Mouse (Mus musculus): Measurements from ENCODE around the gene Npvf. TPM values are rescaled to one million over a fixed set of nuclear protein-coding genes. Genes with fewer than 3 reads are reported as not detected.
"Not testable (repeated sequence)": the region's sequence is repeated elsewhere in the genome, so short reads cannot be mapped to it uniquely, and the experiment has no call there.

The Npvf gene
- polyA plus RNA-seq, 1 experiment from 2014 or later, result 0.33 TPM

DNA sequence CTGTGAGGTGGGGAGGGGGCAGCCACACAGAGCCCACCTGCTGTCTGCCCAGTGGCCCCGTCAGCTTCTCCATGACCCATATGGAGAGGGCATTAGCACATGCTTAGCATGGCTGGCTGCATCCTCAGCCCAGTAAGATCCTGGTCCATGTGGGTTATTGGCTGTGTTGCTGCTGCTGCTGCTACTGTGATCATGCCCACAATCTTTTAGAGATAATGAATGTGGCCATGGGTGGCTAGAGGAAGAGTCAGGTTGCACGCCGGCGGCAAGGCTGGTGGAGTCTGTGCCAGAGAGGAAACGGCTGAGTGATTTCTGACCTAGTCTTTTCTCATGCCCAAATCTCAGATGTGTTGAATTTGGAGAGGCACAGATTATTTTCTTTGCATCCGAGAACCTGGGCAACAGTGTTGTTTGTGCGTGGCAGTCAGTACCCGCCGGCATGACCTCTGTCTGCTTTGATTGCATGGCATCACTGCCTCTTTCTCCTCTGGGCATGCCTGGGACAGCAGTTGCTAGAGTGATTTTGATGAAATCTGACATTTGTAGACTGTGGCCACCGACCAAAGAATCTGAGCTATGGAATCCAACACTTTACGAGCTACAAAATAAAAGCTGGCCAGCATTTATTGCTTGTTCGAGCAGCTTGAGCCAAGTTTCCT is 8.8 kb upstream of the Npvf start:
- DNase-seq (ENCODE audit: low spot score), result no peak
- WGBS, result 73% methylated on average over 12 of the region's 12 CpGs
- no peak overlapping the region for H3K27ac ChIP-seq

DNA sequence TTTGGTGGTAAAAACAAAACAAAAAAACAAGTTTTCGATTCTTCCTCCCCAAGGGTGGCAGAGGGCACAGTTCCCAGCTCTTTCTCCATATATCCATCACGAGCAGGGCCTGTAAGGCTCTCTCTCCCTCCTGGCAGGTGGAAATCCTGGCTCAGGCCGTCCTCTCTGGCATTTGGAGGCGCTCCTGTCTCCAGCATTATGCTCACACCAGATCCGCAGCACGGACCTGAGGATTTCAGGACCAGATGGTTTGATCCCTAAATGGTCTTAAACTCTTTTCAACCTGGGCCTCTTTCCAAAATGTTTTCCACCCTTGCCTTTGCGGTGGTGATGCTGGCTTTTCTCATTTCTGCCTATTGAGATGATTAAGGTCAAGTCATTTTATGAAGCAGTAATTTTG is 7.5 kb upstream of the Npvf start:
- H3K27me3 ChIP-seq (ENCODE audit: insufficient read depth, poor library complexity, severe bottlenecking), result no peaks in the 10 kb centered on the region; the same call in 1 of the 2 replicates
- no peaks in the 10 kb centered on the region for H3K4me1 ChIP-seq
- H3K27ac ChIP-seq, result no peak overlapping the region
- no peak overlapping the region for H3K4me3 ChIP-seq
- no peaks in the 10 kb centered on the region for H3K9me3 ChIP-seq
- no peak for DNase-seq (ENCODE audit: low spot score)
- no peaks in the 10 kb centered on the region for H3K36me3 ChIP-seq
- 75% methylated on average over 7 of the region's 7 CpGs for WGBS

More for the DNA sequence above, 8.8 kb upstream of the Npvf start:
- Histone ChIP-seq H3K9me3 (no peaks in the 10 kb centered on the region), H3K27me3 (ENCODE audit: insufficient read depth, poor library complexity, severe bottlenecking) (no peaks in the 10 kb centered on the region; the same call in 1 of the 2 replicates), H3K4me3 (no peak overlapping the region), H3K4me1 (no peaks in the 10 kb centered on the region), H3K36me3 (no peaks in the 10 kb centered on the region)

DNA sequence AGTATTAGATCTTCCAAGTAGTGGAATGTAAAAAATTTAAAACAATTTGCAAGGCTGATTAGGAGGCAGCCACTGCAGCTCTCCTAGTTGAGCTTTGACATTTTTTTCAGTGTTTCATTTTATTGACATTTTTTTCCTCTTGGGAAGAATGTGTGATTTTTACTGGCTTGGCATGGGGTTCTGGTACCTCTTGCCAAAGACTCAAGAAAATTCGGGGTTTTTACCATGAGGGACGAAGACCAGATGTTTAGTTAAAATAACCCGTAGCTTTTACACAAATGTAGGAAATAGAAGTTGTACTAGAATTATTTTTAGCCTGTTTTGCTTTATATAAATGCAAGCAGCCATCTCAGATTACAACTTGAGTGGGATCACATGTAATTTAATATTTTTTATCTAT is 4.2 kb upstream of the Npvf start:
- H3K27me3 ChIP-seq (ENCODE audit: insufficient read depth, poor library complexity, severe bottlenecking), result no peaks in the 10 kb centered on the region
- no peak overlapping the region for H3K4me3 ChIP-seq
- H3K4me1 ChIP-seq, result no peaks in the 10 kb centered on the region
- WGBS, result 77% methylated on average over 3 of the region's 3 CpGs
- no peaks in the 10 kb centered on the region for H3K9me3 ChIP-seq
- no peak for DNase-seq (ENCODE audit: low spot score)
- H3K27ac ChIP-seq, result no peak overlapping the region
- no peaks in the 10 kb centered on the region for H3K36me3 ChIP-seq

DNA sequence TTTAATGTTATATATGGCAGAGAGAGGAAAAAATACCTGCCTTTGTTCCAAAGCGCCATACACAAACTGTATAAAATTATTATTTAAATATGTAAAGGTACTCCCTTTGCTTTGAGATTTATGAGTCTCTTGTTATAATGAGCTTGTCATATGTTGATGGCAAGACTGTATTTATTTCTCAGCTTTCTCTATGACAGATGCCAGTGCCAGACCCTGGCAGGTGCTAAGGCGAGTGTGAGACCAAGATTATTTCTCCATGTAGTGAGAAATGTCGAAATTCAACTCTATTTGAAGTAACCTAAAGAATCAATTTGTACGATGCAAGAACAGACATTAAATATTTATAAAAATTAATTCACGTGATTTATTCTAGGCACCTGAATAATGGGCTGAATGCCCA is 3.8 kb upstream of the Npvf start:
- DNase-seq (ENCODE audit: low spot score), result no peak
- WGBS, result 80% methylated on average over 5 of the region's 5 CpGs
- H3K4me1 ChIP-seq, result no peaks in the 10 kb centered on the region
- H3K36me3 ChIP-seq, result no peaks in the 10 kb centered on the region
- H3K27ac ChIP-seq, result no peak overlapping the region
- H3K4me3 ChIP-seq, result no peak overlapping the region
- no peaks in the 10 kb centered on the region for H3K27me3 ChIP-seq (ENCODE audit: insufficient read depth, poor library complexity, severe bottlenecking)
- no peaks in the 10 kb centered on the region for H3K9me3 ChIP-seq

DNA sequence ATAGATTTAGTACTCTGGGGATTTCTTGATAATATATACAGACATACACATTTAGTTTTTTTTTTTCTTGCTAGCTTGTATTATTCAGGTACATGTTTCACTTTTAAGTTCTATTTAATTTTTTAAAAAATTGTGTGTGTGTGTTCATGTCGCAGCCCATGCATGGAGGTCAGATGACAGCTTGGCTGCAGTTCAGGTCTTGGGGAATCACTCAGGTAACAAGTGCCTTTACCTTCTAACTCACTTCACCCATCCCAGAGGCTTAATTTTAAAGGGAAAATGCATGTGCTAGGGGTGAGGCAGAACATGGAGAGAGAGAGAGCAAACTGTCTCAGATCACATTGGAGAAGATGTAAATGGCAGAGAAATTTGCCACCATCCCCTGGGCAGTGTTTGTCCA is 2.2 kb upstream of the Npvf start:
- H3K36me3 ChIP-seq, result no peaks in the 10 kb centered on the region
- no peak overlapping the region for H3K4me3 ChIP-seq
- no peak overlapping the region for H3K27ac ChIP-seq
- no peaks in the 10 kb centered on the region for H3K4me1 ChIP-seq
- no peaks in the 10 kb centered on the region for H3K9me3 ChIP-seq
- DNase-seq (ENCODE audit: low spot score), result no peak
- no peaks in the 10 kb centered on the region for H3K27me3 ChIP-seq (ENCODE audit: insufficient read depth, poor library complexity, severe bottlenecking)
- 83% methylated on average over 1 of the region's 1 CpGs for WGBS

DNA sequence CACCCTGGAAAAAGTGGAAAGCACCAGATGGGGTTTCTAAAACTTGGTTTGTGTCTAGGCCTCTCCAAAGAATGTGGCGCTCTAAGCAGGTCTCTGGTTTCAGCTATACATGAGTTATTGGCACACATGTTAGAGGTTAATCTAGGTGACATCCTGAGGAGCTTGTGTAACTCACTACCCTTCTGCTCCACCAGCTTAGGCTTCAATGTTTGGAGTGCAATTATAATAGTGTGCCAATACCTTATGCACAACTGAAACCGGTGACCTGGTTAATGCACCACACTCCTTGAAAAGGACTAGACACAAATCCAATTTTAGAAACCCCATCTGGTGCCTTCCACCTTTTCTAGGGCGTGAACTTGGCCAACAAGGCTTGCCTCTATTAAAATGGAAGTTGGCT is 1.7 kb upstream of the Npvf start:
- no peak overlapping the region for H3K27ac ChIP-seq
- no peaks in the 10 kb centered on the region for H3K27me3 ChIP-seq (ENCODE audit: insufficient read depth, poor library complexity, severe bottlenecking)
- no peak for DNase-seq (ENCODE audit: low spot score)
- no peaks in the 10 kb centered on the region for H3K4me1 ChIP-seq
- WGBS, result 81% methylated on average over 3 of the region's 3 CpGs
- no peaks in the 10 kb centered on the region for H3K9me3 ChIP-seq
- H3K4me3 ChIP-seq, result no peak overlapping the region
- no peaks in the 10 kb centered on the region for H3K36me3 ChIP-seq

DNA sequence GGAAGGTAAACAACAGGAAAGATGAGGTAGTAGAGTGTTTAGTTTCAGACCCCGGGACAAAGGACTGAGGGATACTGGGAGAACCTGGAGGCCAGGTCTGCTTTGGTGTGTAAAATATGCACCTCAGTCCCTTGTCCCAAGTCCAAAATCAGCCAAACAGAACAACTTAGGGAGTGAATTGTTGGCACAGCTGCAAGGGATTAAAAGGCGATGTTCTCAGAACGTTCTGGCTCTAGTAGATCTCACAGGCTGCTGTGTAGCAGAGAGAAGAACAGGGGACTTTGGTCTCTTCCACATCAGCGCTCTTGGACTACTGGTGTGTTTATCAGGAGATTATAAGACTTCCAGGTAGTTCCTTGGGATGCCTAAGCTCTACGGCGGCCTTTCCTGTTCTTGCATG is 6.6 kb downstream of the Npvf start:
- no peak for DNase-seq (ENCODE audit: low spot score)
- WGBS, result 85% methylated on average over 6 of the region's 6 CpGs
- no peaks in the 10 kb centered on the region for H3K4me1 ChIP-seq
- no peaks in the 10 kb centered on the region for H3K36me3 ChIP-seq
- no peak overlapping the region for H3K27ac ChIP-seq
- H3K4me3 ChIP-seq, result no peak overlapping the region
- no peaks in the 10 kb centered on the region for H3K9me3 ChIP-seq
- H3K27me3 ChIP-seq (ENCODE audit: insufficient read depth, poor library complexity, severe bottlenecking), result no peaks in the 10 kb centered on the region

DNA sequence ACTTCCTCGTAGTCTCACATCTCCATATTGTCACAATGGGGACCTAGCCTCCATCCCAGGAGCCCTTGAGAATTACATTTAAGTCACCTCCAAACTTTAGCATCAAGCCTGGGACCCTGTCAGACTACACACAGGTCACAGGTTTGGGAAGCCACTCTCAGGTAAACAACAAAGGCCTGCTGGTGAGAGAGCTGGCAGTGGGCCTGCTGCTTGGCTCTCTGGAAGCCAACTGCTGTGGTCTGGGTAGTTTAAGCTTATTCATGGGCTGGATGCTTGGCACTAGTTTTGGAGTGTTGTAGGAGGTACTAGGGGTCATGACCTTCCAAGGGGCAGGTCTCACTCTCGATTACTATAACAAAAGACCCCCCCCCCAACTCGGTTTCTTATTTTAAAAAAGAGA is 7.6 kb downstream of the Npvf start:
- H3K9me3 ChIP-seq, result no peaks in the 10 kb centered on the region
- H3K27me3 ChIP-seq (ENCODE audit: insufficient read depth, poor library complexity, severe bottlenecking), result no peaks in the 10 kb centered on the region
- H3K36me3 ChIP-seq, result no peaks in the 10 kb centered on the region
- no peak overlapping the region for H3K4me3 ChIP-seq
- no peak overlapping the region for H3K27ac ChIP-seq
- 58% methylated on average over 3 of the region's 3 CpGs for whole genome bisulfite sequencing
- DNase-seq (ENCODE audit: low spot score), result no peak
- H3K4me1 ChIP-seq, result 0 out of 2 replicates have a peak, but pooled peaks cover 3% of the 10 kb centered on the region

DNA sequence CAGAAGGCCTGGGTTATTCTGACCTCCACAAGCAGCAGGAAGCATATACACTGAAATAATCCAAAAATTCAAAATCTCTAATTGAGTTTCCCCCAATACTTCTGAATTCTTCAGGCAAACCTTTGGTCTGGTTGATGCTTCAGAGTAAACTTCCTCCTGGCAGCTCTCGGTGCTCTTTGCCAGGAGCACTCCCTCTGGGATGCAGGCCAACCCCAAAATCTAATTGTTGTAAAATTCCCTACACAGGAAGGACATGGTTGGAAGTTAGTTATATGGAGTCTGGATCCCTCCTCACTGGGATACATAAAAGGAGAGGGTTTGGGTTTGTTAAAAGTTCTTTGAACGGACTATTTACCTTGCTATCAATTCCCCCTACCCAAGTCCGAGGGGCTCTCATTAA is 9.5 kb downstream of the Npvf start:
- H3K36me3 ChIP-seq, result no peaks in the 10 kb centered on the region
- H3K4me3 ChIP-seq, result no peak overlapping the region
- WGBS, result 82% methylated on average over 3 of the region's 3 CpGs
- no peaks in the 10 kb centered on the region for H3K9me3 ChIP-seq
- peaks cover 4% of the 10 kb centered on the region; the same call in 1 of the 2 replicates for H3K4me1 ChIP-seq
- no peak for DNase-seq (ENCODE audit: low spot score)
- no peaks in the 10 kb centered on the region for H3K27me3 ChIP-seq (ENCODE audit: insufficient read depth, poor library complexity, severe bottlenecking)
- no peak overlapping the region for H3K27ac ChIP-seq

DNA sequence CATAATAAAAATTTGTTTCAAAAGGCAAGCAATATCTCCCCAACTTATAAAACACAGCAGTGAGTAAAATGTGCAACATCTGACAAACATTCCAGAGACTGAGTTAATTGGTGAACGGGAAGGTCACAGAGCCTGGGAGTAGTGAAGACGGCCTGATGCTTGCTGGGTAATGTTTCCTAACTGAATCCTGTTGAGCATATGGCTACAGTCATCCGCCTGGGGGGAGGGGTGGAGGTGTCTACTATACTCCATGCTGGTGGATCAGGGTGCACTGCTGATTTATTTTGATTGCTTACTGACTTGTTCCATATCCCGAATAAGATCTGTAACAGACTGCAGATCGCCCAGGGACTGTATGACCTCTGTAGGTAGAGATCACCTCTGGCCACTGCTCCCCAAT is 12.3 kb downstream of the Npvf start:
- no peaks in the 10 kb centered on the region for H3K36me3 ChIP-seq
- no peaks in the 10 kb centered on the region for H3K27me3 ChIP-seq (ENCODE audit: insufficient read depth, poor library complexity, severe bottlenecking)
- 71% methylated on average over 5 of the region's 5 CpGs for WGBS
- H3K9me3 ChIP-seq, result no peaks in the 10 kb centered on the region
- no peak overlapping the region for H3K4me3 ChIP-seq
- H3K27ac ChIP-seq, result no peak overlapping the region
- no peak for DNase-seq (ENCODE audit: low spot score)
- H3K4me1 ChIP-seq, result peaks cover 8% of the 10 kb centered on the region; the same call in 1 of the 2 replicates

DNA sequence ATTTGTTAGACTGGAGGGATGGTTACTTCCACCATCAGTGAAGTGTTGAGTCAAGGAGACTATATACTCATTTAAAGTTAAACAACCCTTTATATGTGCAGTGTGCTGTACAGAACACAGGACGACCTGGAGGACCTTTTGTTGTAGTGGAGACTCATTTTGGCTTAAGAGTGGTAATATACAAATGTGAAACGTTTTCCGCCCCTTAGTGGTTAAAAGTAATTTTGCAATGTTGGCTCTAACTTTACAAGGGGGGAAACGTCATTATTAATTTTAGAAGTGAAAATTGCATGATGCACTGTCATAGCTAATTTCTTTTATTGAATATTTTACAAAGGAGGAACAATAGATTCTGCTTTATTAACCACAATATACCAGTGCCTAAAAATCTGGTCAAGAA is 13.9 kb downstream of the Npvf start:
- no peak overlapping the region for H3K27ac ChIP-seq
- WGBS, result 76% methylated on average over 4 of the region's 4 CpGs
- H3K4me1 ChIP-seq, result peaks cover 8% of the 10 kb centered on the region; the same call in 1 of the 2 replicates
- H3K27me3 ChIP-seq (ENCODE audit: insufficient read depth, poor library complexity, severe bottlenecking), result no peaks in the 10 kb centered on the region
- H3K36me3 ChIP-seq, result no peaks in the 10 kb centered on the region
- H3K4me3 ChIP-seq, result no peak overlapping the region
- DNase-seq (ENCODE audit: low spot score), result no peak
- no peaks in the 10 kb centered on the region for H3K9me3 ChIP-seq

DNA sequence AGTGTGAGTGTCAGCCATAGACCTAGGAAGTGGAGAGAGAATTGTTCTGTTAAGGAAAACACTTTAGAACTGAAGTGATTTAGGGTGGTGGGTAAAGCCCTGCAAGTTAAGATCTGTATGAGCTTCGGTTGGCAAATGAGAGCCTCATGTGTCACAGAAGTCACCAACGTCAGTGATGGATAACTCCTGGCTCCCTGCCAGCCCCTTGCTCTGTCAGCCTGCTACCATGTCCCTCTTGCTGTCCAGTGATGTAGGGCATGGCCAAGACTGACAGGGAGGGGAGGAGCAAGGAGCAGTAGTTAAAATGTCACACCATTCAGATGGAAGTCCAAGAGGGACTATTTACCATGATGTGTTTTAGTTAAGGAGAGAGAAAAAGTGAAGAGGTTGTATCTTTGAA is 14.6 kb downstream of the Npvf start:
- Histone ChIP-seq H3K36me3 (no peaks in the 10 kb centered on the region), H3K27me3 (ENCODE audit: insufficient read depth, poor library complexity, severe bottlenecking) (no peaks in the 10 kb centered on the region), H3K4me3 (no peak overlapping the region), H3K27ac (no peak overlapping the region), H3K4me1 (peaks cover 8% of the 10 kb centered on the region; the same call in 1 of the 2 replicates), H3K9me3 (no peaks in the 10 kb centered on the region)
- no peak for DNase-seq (ENCODE audit: low spot score)
- WGBS, result 36% methylated on average over 2 of the region's 2 CpGs

DNA sequence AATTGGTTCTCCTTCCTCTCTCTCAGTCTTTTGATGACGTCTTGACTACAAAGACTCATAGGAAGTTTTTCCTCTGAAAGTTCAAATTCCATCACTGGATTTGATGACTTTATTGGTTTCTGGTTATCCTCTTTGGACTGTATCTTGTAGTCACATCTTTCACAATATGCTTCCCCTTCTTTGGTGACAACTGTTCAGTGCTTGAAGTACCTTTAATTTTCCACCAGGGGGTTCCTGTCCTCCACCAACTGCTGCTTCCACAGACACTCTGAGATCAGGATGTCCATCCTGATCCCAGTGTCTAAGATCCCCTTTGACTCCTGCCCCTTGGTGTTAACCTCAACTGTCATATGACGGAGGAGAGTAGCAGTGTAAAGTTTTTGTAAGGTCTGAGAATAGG is 28.1 kb downstream of the Npvf start:
- H3K27me3 ChIP-seq (ENCODE audit: insufficient read depth, poor library complexity, severe bottlenecking); H3K4me1 ChIP-seq; DNase-seq (ENCODE audit: low spot score); H3K4me3 ChIP-seq; H3K36me3 ChIP-seq; H3K27ac ChIP-seq; H3K9me3 ChIP-seq: not testable (repeated sequence)
- 67% methylated on average over 2 of the region's 2 CpGs for WGBS

DNA sequence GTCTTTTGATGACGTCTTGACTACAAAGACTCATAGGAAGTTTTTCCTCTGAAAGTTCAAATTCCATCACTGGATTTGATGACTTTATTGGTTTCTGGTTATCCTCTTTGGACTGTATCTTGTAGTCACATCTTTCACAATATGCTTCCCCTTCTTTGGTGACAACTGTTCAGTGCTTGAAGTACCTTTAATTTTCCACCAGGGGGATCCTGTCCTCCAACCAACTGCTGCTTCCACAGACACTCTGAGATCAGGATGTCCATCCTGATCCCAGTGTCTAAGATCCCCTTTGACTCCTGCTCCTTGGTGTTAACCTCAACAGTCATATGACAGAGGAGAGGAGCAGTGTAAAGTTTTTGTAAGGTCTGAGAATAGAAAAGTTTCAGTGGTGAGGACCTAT is 36.0 kb downstream of the Npvf start:
- H3K4me1 ChIP-seq; H3K9me3 ChIP-seq; H3K27ac ChIP-seq; DNase-seq (ENCODE audit: low spot score); H3K27me3 ChIP-seq (ENCODE audit: insufficient read depth, poor library complexity, severe bottlenecking); H3K4me3 ChIP-seq; H3K36me3 ChIP-seq: not testable (repeated sequence)
- 80% methylated on average over 1 of the region's 1 CpGs for WGBS
